Mouse (Mus musculus): ENCODE data around the gene 1700011L22Rik.

DNA sequence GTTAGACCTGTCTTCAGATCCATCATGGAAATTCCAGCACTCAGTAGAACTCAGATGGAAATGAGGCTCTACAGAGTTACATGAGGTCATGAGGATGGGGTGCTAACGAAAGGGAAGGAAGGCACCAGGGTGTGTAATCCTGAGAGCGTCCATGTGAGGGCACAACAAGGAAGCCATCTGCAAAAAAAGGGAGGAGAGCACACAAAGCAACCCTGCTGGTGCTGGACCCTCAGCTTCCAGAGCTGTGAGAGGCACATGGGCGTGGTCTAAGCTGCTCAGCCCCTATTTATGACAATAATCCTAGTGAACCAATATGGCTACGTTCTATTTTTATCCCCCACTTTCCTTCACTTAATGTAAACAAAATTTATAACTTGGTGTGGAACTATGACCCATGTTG, 24.3 kb upstream of the 1700011L22Rik start:
- no peak for TF ChIP-seq POLR2A (IDR thresholded peaks at IDR 0.05; ENCODE audit: insufficient read length, low read depth)
- TF ChIP-seq POLR2AphosphoS2 (IDR thresholded peaks at IDR 0.05; ENCODE audit: insufficient read length, low read depth) = no peak
- TF ChIP-seq MYOG (IDR thresholded peaks at IDR 0.05; ENCODE audit: control insufficient read depth in 1 of 3, insufficient read depth in 1 of 3, insufficient read length in 2 of 3, low read depth in 2 of 3) = no peak
- no peak for TF ChIP-seq E2F4 (IDR thresholded peaks at IDR 0.05; ENCODE audit: insufficient read depth)

Data from myocyte (in vitro differentiated cells).